Mouse (Mus musculus): Measurements from ENCODE around the gene Lamb1.

DNA sequence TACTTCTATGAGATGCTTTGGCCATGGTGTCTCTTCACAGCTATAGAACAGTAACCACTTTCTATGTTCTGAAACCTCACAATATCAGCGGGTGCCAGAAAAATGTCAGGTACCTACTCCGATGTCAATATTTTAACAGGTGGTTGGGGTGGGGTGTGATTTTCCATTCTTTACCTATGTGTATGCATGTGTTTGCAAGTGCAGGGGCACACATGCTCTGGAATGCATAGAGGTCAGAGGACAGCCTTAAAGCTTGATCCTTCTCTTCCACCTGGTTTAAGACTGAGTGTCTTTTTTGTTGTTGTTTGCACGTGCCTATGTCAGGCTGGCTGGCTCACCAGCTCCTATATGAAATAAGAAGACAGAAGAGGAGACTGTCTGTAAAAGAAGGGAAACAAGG is 37.9 kb upstream of the Lamb1 start:
- no peak for TF ChIP-seq HCFC1 (IDR thresholded peaks at IDR 0.05; ENCODE audit: borderline replicate concordance, insufficient read depth, low read length)
- no peak for TF ChIP-seq MAFK (IDR thresholded peaks at IDR 0.05; ENCODE audit: insufficient read depth, low read depth, low read length)
- no peak for TF ChIP-seq ZNF384 (IDR thresholded peaks at IDR 0.05; ENCODE audit: low read depth, low read length)
- no peak for TF ChIP-seq ZC3H11A (IDR thresholded peaks at IDR 0.05; ENCODE audit: borderline replicate concordance, low read depth, low read length)
- no peak for TF ChIP-seq CHD2 (IDR thresholded peaks at IDR 0.05; ENCODE audit: low read depth, low read length)

All from ES-E14 (cell line).